Mouse (Mus musculus) cerebellum, adult 2 months (tissue): ENCODE measurements around the gene Kirrel.

Experiments used
- CTCF ChIP-seq: fragments of 200-500 bp; IDR thresholded peaks from 2 replicates; pipeline ENCODE4 v1.5.1; 2011; ENCODE audit warnings: low read depth, mild to moderate bottlenecking, control low read depth, low read length, moderate library complexity, borderline replicate concordance; ENCODE audit not compliant: insufficient read depth
- POLR2A ChIP-seq: fragments of 200-500 bp; IDR thresholded peaks from 2 replicates; pipeline ENCODE4 v1.6.1; 2011; ENCODE audit warnings: low read length, control low read depth, borderline replicate concordance; ENCODE audit not compliant: insufficient read depth

DNA sequence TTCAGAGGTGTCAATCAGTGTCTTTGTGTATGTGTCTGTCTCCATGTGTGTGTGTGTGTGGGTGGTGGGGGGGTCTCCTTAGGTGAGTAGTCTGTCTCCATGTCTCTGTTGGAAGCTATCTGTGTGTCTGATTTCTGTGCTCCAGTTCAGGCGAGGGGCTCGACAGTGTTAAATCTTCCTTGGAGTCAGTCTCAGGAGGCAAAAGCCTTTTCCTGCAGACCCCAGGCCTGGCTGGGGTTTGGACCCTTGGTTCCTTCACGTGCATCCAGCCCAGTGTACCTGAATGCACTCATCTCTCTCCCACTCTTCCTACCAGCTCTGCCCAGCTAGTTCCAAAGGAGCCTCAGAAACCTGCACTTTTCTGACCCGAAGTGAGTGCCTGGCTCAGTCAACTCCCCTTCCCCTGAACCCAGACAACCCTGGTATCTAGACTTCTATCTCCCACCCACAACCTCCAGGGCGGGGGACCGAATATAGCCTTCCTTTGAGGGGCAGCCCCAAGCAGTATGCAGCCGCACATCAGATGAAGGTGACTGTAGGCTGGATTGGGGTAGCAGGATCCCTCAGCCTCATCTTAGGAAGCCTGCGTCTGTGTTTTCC lies 961 bp downstream of the Kirrel start:
- TF ChIP-seq CTCF (no peak), POLR2A (no peak)
